Mouse (Mus musculus): ENCODE measurements around the gene Samd7. TPM values are rescaled to one million over a fixed set of nuclear protein-coding genes. Genes with fewer than 3 reads are reported as not detected.

The Samd7 gene
- polyA plus RNA-seq (2012; fragmentation: generic; extraction: Trizol) = not detected

GRCm38 (mm10) chr3:30746006-30746405 is at the start of gene Samd7:
TSS of gene Samd7 (plus strand) at chr3:30746293.

GRCm38 (mm10) chr3:30699711-30700505 is 46.2 kb upstream of the Samd7 start, which contains the start of gene Lrrc31:
TSS of gene Lrrc31 (minus strand) at chr3:30699843.

GRCm38 (mm10) chr3:30792737-30793402 is 46.8 kb downstream of the Samd7 start, which contains the start of gene Sec62:
TSS of gene Sec62 (plus strand) at chr3:30792875.

Other genes with a start within 250 kb of the Samd7 start
- 10 to 100 TPM in 1 of 2 experiments, 1 to 10 TPM in 1; 1.8 to 20.0 TPM for gene Mecom, start 198.3 kb upstream of the Samd7 start, polyA plus RNA-seq (2012; fragmentation: generic; extraction: Trizol)
- gene Actrt3, start 146.4 kb upstream of the Samd7 start, polyA plus RNA-seq (2012; fragmentation: generic; extraction: Trizol) = under 1 TPM; 0.01 to 0.04 TPM
- 1 to 10 TPM in 1 of 2 experiments, under 1 TPM in 1; 0.19 to 2.8 TPM for gene Mynn, start 144.2 kb upstream of the Samd7 start, polyA plus RNA-seq (2012; fragmentation: generic; extraction: Trizol)
- not detected for gene Lrriq4, start 101.8 kb upstream of the Samd7 start, polyA plus RNA-seq (2012; fragmentation: generic; extraction: Trizol)
- gene Lrrc34, start 98.4 kb upstream of the Samd7 start, polyA plus RNA-seq (2012; fragmentation: generic; extraction: Trizol) = not detected
- not detected for gene Lrrc31, start 46.5 kb upstream of the Samd7 start, polyA plus RNA-seq (2012; fragmentation: generic; extraction: Trizol)
- gene Sec62, start 46.6 kb downstream of the Samd7 start, polyA plus RNA-seq (2012; fragmentation: generic; extraction: Trizol) = 10 to 100 TPM in 1 of 2 experiments, 1 to 10 TPM in 1; 3.1 to 26.1 TPM
- under 1 TPM in 1 of 2 experiments, not detected in 1; 0.24 TPM for gene Gpr160, start 109.7 kb downstream of the Samd7 start, polyA plus RNA-seq (2012; fragmentation: generic; extraction: Trizol)
- 1 to 10 TPM in 1 of 2 experiments, under 1 TPM in 1; 0.29 to 4.4 TPM for gene Phc3, start 223.1 kb downstream of the Samd7 start, polyA plus RNA-seq (2012; fragmentation: generic; extraction: Trizol)
- 1 to 10 TPM in 1 of 2 experiments, under 1 TPM in 1; 0.68 to 6.9 TPM for gene Prkci, start 249.5 kb downstream of the Samd7 start, polyA plus RNA-seq (2012; fragmentation: generic; extraction: Trizol)

Data from C3H10T1/2 (cell line).